Mouse (Mus musculus): ENCODE measurements around the gene Agpat3. TPM values are rescaled to one million over a fixed set of nuclear protein-coding genes. Genes with fewer than 3 reads are reported as not detected.

The Agpat3 gene
- total RNA-seq, 1 experiment: 52.0 TPM

- DNase-seq (ENCODE audit: low read depth, low spot score): no peak
- no peak overlapping the region for H3K4me3 ChIP-seq (ENCODE audit: insufficient read depth in 1 of 2, low read depth in 1 of 2, low read length in 2 of 2, poor library complexity in 1 of 2, severe bottlenecking in 1 of 2)
- peaks cover 16% of the 10 kb centered on the region; the same call in 1 of the 2 replicates for H3K36me3 ChIP-seq (ENCODE audit: control insufficient read depth, insufficient read depth, low read length, poor library complexity, severe bottlenecking)
- no peak overlapping the region for H3K9ac ChIP-seq (ENCODE audit: insufficient read depth, low read depth, low read length, poor library complexity, severe bottlenecking)
- no peak for TF ChIP-seq HCFC1 (IDR thresholded peaks at IDR 0.05; ENCODE audit: borderline replicate concordance, insufficient read depth, low read length)
- TF ChIP-seq CHD2 (IDR thresholded peaks at IDR 0.05; ENCODE audit: low read depth, low read length): no peak
- TF ChIP-seq MAFK (IDR thresholded peaks at IDR 0.05; ENCODE audit: insufficient read depth, low read depth, low read length): no peak
- TF ChIP-seq ZC3H11A (IDR thresholded peaks at IDR 0.05; ENCODE audit: borderline replicate concordance, low read depth, low read length): no peak
- TF ChIP-seq ZNF384 (IDR thresholded peaks at IDR 0.05; ENCODE audit: low read depth, low read length): no peak
- H3K27ac ChIP-seq (ENCODE audit: insufficient read depth, low read depth, low read length, poor library complexity, severe bottlenecking): no peak overlapping the region
- H3K4me1 ChIP-seq (ENCODE audit: control insufficient read depth in 2 of 2, insufficient read depth in 2 of 2, low read length in 2 of 2, poor library complexity in 1 of 2): no peaks in the 10 kb centered on the region
- in situ Hi-C loops (cut with MboI; ENCODE audit: low sequenced_read_pairs in 2 of 2, unreplicated experiment in 2 of 2): no loop called here
- H3K9me3 ChIP-seq (ENCODE audit: control insufficient read depth, insufficient read depth, low read depth, low read length): no peaks in the 10 kb centered on the region
Observed at GRCm38 (mm10) chr10:78222908-78223307, 129.4 kb downstream of the Agpat3 start.

- no peak overlapping the region for H3K27ac ChIP-seq (ENCODE audit: insufficient read depth, low read depth, low read length, poor library complexity, severe bottlenecking)
- in situ Hi-C loops (cut with MboI; ENCODE audit: low sequenced_read_pairs in 2 of 2, unreplicated experiment in 2 of 2): no loop called here
- no peaks in the 10 kb centered on the region for H3K4me1 ChIP-seq (ENCODE audit: control insufficient read depth in 2 of 2, insufficient read depth in 2 of 2, low read length in 2 of 2, poor library complexity in 1 of 2)
- no peaks in the 10 kb centered on the region for H3K9me3 ChIP-seq (ENCODE audit: control insufficient read depth, insufficient read depth, low read depth, low read length)
- no peak for DNase-seq (ENCODE audit: low read depth, low spot score)
- no peak overlapping the region for H3K4me3 ChIP-seq (ENCODE audit: insufficient read depth in 1 of 2, low read depth in 1 of 2, low read length in 2 of 2, poor library complexity in 1 of 2, severe bottlenecking in 1 of 2)
- H3K9ac ChIP-seq (ENCODE audit: insufficient read depth, low read depth, low read length, poor library complexity, severe bottlenecking): no peak overlapping the region
- H3K36me3 ChIP-seq (ENCODE audit: control insufficient read depth, insufficient read depth, low read length, poor library complexity, severe bottlenecking): peaks cover 23% of the 10 kb centered on the region; the same call in 1 of the 2 replicates
- TF ChIP-seq MAFK (IDR thresholded peaks at IDR 0.05; ENCODE audit: insufficient read depth, low read depth, low read length) (no peak; the same call in 1 of the 2 replicates), HCFC1 (IDR thresholded peaks at IDR 0.05; ENCODE audit: borderline replicate concordance, insufficient read depth, low read length) (no peak), ZNF384 (IDR thresholded peaks at IDR 0.05; ENCODE audit: low read depth, low read length) (no peak), CHD2 (IDR thresholded peaks at IDR 0.05; ENCODE audit: low read depth, low read length) (no peak), ZC3H11A (IDR thresholded peaks at IDR 0.05; ENCODE audit: borderline replicate concordance, low read depth, low read length) (no peak)
Observed at GRCm38 (mm10) chr10:78221315-78221714, 131.0 kb downstream of the Agpat3 start.

DNA sequence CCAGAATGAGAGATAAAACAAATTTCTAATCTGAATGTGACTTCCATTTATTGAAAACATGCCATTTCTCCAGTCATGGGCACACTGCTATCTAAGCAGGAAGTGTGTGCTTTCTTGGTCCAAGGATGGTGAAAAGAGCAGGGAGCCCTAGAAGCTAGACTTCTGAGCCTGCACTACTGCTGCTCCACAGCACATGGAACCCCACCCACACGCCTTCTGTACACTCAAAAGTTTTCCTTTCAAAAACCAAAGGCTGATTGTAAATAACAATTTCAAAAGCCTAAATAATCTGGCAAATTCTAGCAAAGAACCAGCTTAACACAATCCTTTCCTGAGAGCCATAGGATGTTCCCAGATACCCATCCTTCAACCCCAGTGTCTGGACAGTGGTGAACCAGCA lies 132.8 kb downstream of the Agpat3 start:
- Histone ChIP-seq H3K27ac (ENCODE audit: insufficient read depth, low read depth, low read length, poor library complexity, severe bottlenecking) (no peak overlapping the region), H3K4me1 (ENCODE audit: control insufficient read depth in 2 of 2, insufficient read depth in 2 of 2, low read length in 2 of 2, poor library complexity in 1 of 2) (no peaks in the 10 kb centered on the region), H3K9me3 (ENCODE audit: control insufficient read depth, insufficient read depth, low read depth, low read length) (no peaks in the 10 kb centered on the region), H3K36me3 (ENCODE audit: control insufficient read depth, insufficient read depth, low read length, poor library complexity, severe bottlenecking) (peaks cover 25% of the 10 kb centered on the region; the same call in 1 of the 2 replicates), H3K4me3 (ENCODE audit: insufficient read depth in 1 of 2, low read depth in 1 of 2, low read length in 2 of 2, poor library complexity in 1 of 2, severe bottlenecking in 1 of 2) (no peak overlapping the region), H3K9ac (ENCODE audit: insufficient read depth, low read depth, low read length, poor library complexity, severe bottlenecking) (no peak overlapping the region)
- in situ Hi-C loops (cut with MboI; ENCODE audit: low sequenced_read_pairs in 2 of 2, unreplicated experiment in 2 of 2): no loop called here
- TF ChIP-seq CHD2 (IDR thresholded peaks at IDR 0.05; ENCODE audit: low read depth, low read length): no peak
- no peak for TF ChIP-seq MAFK (IDR thresholded peaks at IDR 0.05; ENCODE audit: insufficient read depth, low read depth, low read length)
- no peak for TF ChIP-seq ZC3H11A (IDR thresholded peaks at IDR 0.05; ENCODE audit: borderline replicate concordance, low read depth, low read length)
- no peak for TF ChIP-seq HCFC1 (IDR thresholded peaks at IDR 0.05; ENCODE audit: borderline replicate concordance, insufficient read depth, low read length)
- TF ChIP-seq ZNF384 (IDR thresholded peaks at IDR 0.05; ENCODE audit: low read depth, low read length): no peak
- no peak for DNase-seq (ENCODE audit: low read depth, low spot score)

Other genes starting within 250 kb of the Agpat3 start
- gene D10Jhu81e, start 182.7 kb downstream of the Agpat3 start, total RNA-seq (2012; rRNA removed): 31.6 and 40.2 TPM in 2 replicates
- 60.9 and 67.4 TPM in 2 replicates for gene Pwp2, start 167.3 kb downstream of the Agpat3 start, total RNA-seq (2012; rRNA removed)
- 26.1 and 27.9 TPM in 2 replicates for gene Trappc10, start 107.8 kb downstream of the Agpat3 start, total RNA-seq (2012; rRNA removed)
- 161 and 182 TPM in 2 replicates for gene Rrp1, start 60.6 kb upstream of the Agpat3 start, total RNA-seq (2012; rRNA removed)
- gene Cstb, start 73.2 kb upstream of the Agpat3 start, total RNA-seq (2012; rRNA removed): 110 and 150 TPM in 2 replicates
- gene Pdxk, start 112.5 kb upstream of the Agpat3 start, total RNA-seq (2012; rRNA removed): 10.1 and 10.3 TPM in 2 replicates
- gene Olfr1358, start 164.9 kb upstream of the Agpat3 start, total RNA-seq (2012; rRNA removed): not detected in 2 replicates
- 25.5 and 36.0 TPM in 2 replicates for gene Ilvbl, start 221.9 kb upstream of the Agpat3 start, total RNA-seq (2012; rRNA removed)
- gene Syde1, start 239.5 kb upstream of the Agpat3 start, total RNA-seq (2012; rRNA removed): 2.2 and 5.4 TPM in 2 replicates